Mouse (Mus musculus) megakaryocyte, embryonic 14.5 days (primary cell): ENCODE measurements around the gene Tulp4.

ENCODE experiments used
- FLI1 ChIP-seq: IDR thresholded peaks from 2 replicates; pipeline ENCODE4 v1.6.1; 2012; ENCODE audit warnings: low read length, inconsistent platforms, mixed read lengths
- GATA1 ChIP-seq: IDR thresholded peaks from 3 replicates; pipeline ENCODE4 v1.6.1; 2012; ENCODE audit warnings: mixed read lengths, low read length, inconsistent platforms, borderline replicate concordance

DNA sequence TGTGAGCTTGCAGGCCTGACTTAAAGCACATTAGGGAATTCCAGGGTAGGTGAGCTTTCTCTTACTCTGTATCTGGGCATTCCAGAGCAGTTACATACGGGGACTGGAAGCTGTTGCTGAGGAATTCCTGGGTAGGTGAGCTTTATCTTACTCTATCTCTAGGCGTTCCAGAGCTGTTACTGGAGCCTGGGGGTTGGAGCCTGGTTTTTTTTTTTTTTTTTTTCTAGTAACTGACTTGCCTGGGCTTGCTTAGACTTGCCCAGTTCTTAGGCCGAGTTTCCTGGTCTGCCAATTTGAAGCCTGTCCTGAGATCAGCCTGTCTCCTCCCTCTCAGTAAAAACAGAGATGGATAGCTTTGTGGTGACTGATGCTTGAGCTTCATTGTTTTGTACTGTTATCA, 21.8 kb downstream of the Tulp4 start:
- TF ChIP-seq GATA1: no peak
- no peak for TF ChIP-seq FLI1
